Mouse (Mus musculus) heart, embryonic 10.5 days (tissue): ENCODE measurements at regions not wholly inside any gene's neighbourhood (a gene's known extent, or its start where the extent isn't known, plus 50 kb on each side); places are given as distances from the start of the nearest gene placed in this dataset.

Experiments used
- DNase-seq: peaks from one replicate; pipeline ENCODE4 v3.0.0-alpha.2; 2017; ENCODE audit warnings: low spot score
- H3K27ac ChIP-seq: fragments of 300-500 bp; sonication (generic); 2 replicates; pipeline ENCODE4 v1.5.1; 2016; ENCODE audit warnings: mild to moderate bottlenecking
- H3K27me3 ChIP-seq: fragments of 300-500 bp; sonication (generic); 2 replicates; pipeline ENCODE4 v1.6.1; 2016; ENCODE audit warnings: mild to moderate bottlenecking; ENCODE audit not compliant: poor library complexity, insufficient read depth, severe bottlenecking
- H3K36me3 ChIP-seq: fragments of 300-500 bp; sonication (generic); 2 replicates; pipeline ENCODE4 v1.6.1; 2016; ENCODE audit warnings: mild to moderate bottlenecking, moderate library complexity
- H3K4me1 ChIP-seq: fragments of 300-500 bp; sonication (generic); 2 replicates; pipeline ENCODE4 v1.6.1; 2016; ENCODE audit warnings: mild to moderate bottlenecking
- H3K4me3 ChIP-seq: fragments of 300-500 bp; sonication (generic); 2 replicates; pipeline ENCODE4 v1.5.1; 2016; ENCODE audit warnings: mild to moderate bottlenecking, moderate library complexity
- H3K9me3 ChIP-seq: fragments of 300-500 bp; sonication (generic); 2 replicates; pipeline ENCODE4 v1.6.1; 2016; ENCODE audit warnings: mild to moderate bottlenecking, moderate library complexity
- WGBS: fragments of 180-500 bp; shearing (Covaris S2); methylation state at CpG from one replicate; pipeline ENCODE4 v1.1.7; 2016; 5-methylcytosine and 5-hydroxymethylcytosine counted together

- H3K9me3 ChIP-seq = no peaks in the 10 kb centered on the region
- 90% methylated on average over 8 of the region's 8 CpGs for WGBS
- H3K27me3 ChIP-seq = 0 out of 2 replicates have a peak, but pooled peaks cover 4% of the 10 kb centered on the region
- H3K4me1 ChIP-seq = 0 out of 2 replicates have a peak, but pooled peaks cover 3% of the 10 kb centered on the region
- H3K36me3 ChIP-seq = no peaks in the 10 kb centered on the region
- DNase-seq = no peak
- no peak overlapping the region for H3K4me3 ChIP-seq
- no peak overlapping the region for H3K27ac ChIP-seq
Measured at GRCm38 (mm10) chr14:67626181-67626580, 1617.2 kb upstream of the Gulo start.

- Histone ChIP-seq H3K4me1 (peaks cover 12% of the 10 kb centered on the region), H3K4me3 (no peak overlapping the region), H3K27me3 (0 out of 2 replicates have a peak, but pooled peaks cover 11% of the 10 kb centered on the region), H3K27ac (no peak overlapping the region), H3K9me3 (no peaks in the 10 kb centered on the region), H3K36me3 (no peaks in the 10 kb centered on the region)
- 60% methylated on average over 4 of the region's 4 CpGs for WGBS
- no peak for DNase-seq
Measured at GRCm38 (mm10) chr14:67623841-67624480, 1615.0 kb upstream of the Gulo start.

- 75% methylated on average over 6 of the region's 6 CpGs for whole genome bisulfite sequencing
- Histone ChIP-seq H3K4me1 (peaks cover 12% of the 10 kb centered on the region), H3K36me3 (no peaks in the 10 kb centered on the region), H3K4me3 (no peak overlapping the region), H3K9me3 (no peaks in the 10 kb centered on the region), H3K27me3 (0 out of 2 replicates have a peak, but pooled peaks cover 11% of the 10 kb centered on the region), H3K27ac (no peak overlapping the region)
- DNase-seq = no peak
Measured at GRCm38 (mm10) chr14:67622911-67623310, 1613.9 kb upstream of the Gulo start.

- Histone ChIP-seq H3K27me3 (0 out of 2 replicates have a peak, but pooled peaks cover 11% of the 10 kb centered on the region), H3K9me3 (no peaks in the 10 kb centered on the region), H3K4me3 (no peak overlapping the region), H3K36me3 (no peaks in the 10 kb centered on the region), H3K4me1 (peaks cover 16% of the 10 kb centered on the region), H3K27ac (no peak overlapping the region)
- DNase-seq = no peak
- WGBS = 57% methylated on average over 2 of the region's 2 CpGs
Measured at GRCm38 (mm10) chr14:67621486-67621885, 1612.5 kb upstream of the Gulo start.

GRCm38 (mm10) chr14:67620854-67621476 is 1612.0 kb upstream of the Gulo start:
- H3K4me1 ChIP-seq = peaks cover 18% of the 10 kb centered on the region
- no peak overlapping the region for H3K4me3 ChIP-seq
- H3K27ac ChIP-seq = no peak overlapping the region
- H3K27me3 ChIP-seq = 0 out of 2 replicates have a peak, but pooled peaks cover 11% of the 10 kb centered on the region
- DNase-seq = no peak
- no peaks in the 10 kb centered on the region for H3K9me3 ChIP-seq
- 26% methylated on average over 4 of the region's 4 CpGs for WGBS
- no peaks in the 10 kb centered on the region for H3K36me3 ChIP-seq

- no peaks in the 10 kb centered on the region for H3K36me3 ChIP-seq
- H3K4me3 ChIP-seq = no peak overlapping the region
- DNase-seq = no peak
- H3K27ac ChIP-seq = no peak overlapping the region
- peaks cover 18% of the 10 kb centered on the region for H3K4me1 ChIP-seq
- H3K9me3 ChIP-seq = no peaks in the 10 kb centered on the region
- 0 out of 2 replicates have a peak, but pooled peaks cover 8% of the 10 kb centered on the region for H3K27me3 ChIP-seq
- WGBS = 60% methylated on average over 4 of the region's 4 CpGs
Measured at GRCm38 (mm10) chr14:67619571-67619970, 1610.6 kb upstream of the Gulo start.

- 0 out of 2 replicates have a peak, but pooled peaks cover 8% of the 10 kb centered on the region for H3K27me3 ChIP-seq
Measured at GRCm38 (mm10) chr14:67614369-67614768, 1605.4 kb upstream of the Gulo start.

GRCm38 (mm10) chr14:67613691-67614090 is 1604.7 kb upstream of the Gulo start:
- H3K4me1 ChIP-seq = 0 out of 2 replicates have a peak, but pooled peaks cover 12% of the 10 kb centered on the region
- WGBS = 77% methylated on average over 13 of the region's 13 CpGs
- DNase-seq = peak; percentile 61
- H3K36me3 ChIP-seq = no peaks in the 10 kb centered on the region
- no peak overlapping the region for H3K4me3 ChIP-seq
- no peaks in the 10 kb centered on the region for H3K9me3 ChIP-seq
- H3K27ac ChIP-seq = no peak overlapping the region
- 0 out of 2 replicates have a peak, but pooled peaks cover 5% of the 10 kb centered on the region for H3K27me3 ChIP-seq

More at GRCm38 (mm10) chr14:67614369-67614768, 1605.4 kb upstream of the Gulo start:
- H3K27ac ChIP-seq = no peak overlapping the region
- no peak overlapping the region for H3K4me3 ChIP-seq
- no peaks in the 10 kb centered on the region for H3K36me3 ChIP-seq
- 80% methylated on average over 11 of the region's 11 CpGs for WGBS
- peak; percentile 35 for DNase-seq
- H3K4me1 ChIP-seq = peaks cover 14% of the 10 kb centered on the region
- no peaks in the 10 kb centered on the region for H3K9me3 ChIP-seq

GRCm38 (mm10) chr14:67613221-67613620 is 1604.2 kb upstream of the Gulo start:
- Histone ChIP-seq H3K9me3 (no peaks in the 10 kb centered on the region), H3K4me1 (peaks cover 16% of the 10 kb centered on the region), H3K27ac (no peak overlapping the region), H3K4me3 (no peak overlapping the region), H3K27me3 (0 out of 2 replicates have a peak, but pooled peaks cover 5% of the 10 kb centered on the region), H3K36me3 (no peaks in the 10 kb centered on the region)
- DNase-seq = peak; percentile 36
- WGBS = 45% methylated on average over 14 of the region's 14 CpGs

GRCm38 (mm10) chr14:67612471-67612870 is 1603.5 kb upstream of the Gulo start:
- peaks cover 21% of the 10 kb centered on the region for H3K4me1 ChIP-seq
- H3K4me3 ChIP-seq = no peak overlapping the region
- 0 out of 2 replicates have a peak, but pooled peaks cover 5% of the 10 kb centered on the region for H3K27me3 ChIP-seq
- H3K9me3 ChIP-seq = no peaks in the 10 kb centered on the region
- 37% methylated on average over 4 of the region's 4 CpGs for WGBS
- no peak for DNase-seq
- no peak overlapping the region for H3K27ac ChIP-seq
- no peaks in the 10 kb centered on the region for H3K36me3 ChIP-seq

GRCm38 (mm10) chr14:67608262-67608661 is 1599.3 kb upstream of the Gulo start:
- no peak for DNase-seq
- Histone ChIP-seq H3K36me3 (no peaks in the 10 kb centered on the region), H3K27me3 (0 out of 2 replicates have a peak, but pooled peaks cover 5% of the 10 kb centered on the region), H3K27ac (no peak overlapping the region), H3K4me3 (peak overlapping the region; percentile 43), H3K4me1 (peaks cover 12% of the 10 kb centered on the region), H3K9me3 (no peaks in the 10 kb centered on the region)
- 27% methylated on average over 20 of the region's 20 CpGs for WGBS

- Histone ChIP-seq H3K4me3 (no peak overlapping the region), H3K27me3 (peaks cover 8% of the 10 kb centered on the region; the same call in 1 of the 2 replicates), H3K27ac (no peak overlapping the region), H3K9me3 (no peaks in the 10 kb centered on the region), H3K36me3 (no peaks in the 10 kb centered on the region), H3K4me1 (peaks cover 2% of the 10 kb centered on the region; the same call in 1 of the 2 replicates)
- 76% methylated on average over 4 of the region's 4 CpGs for WGBS
- no peak for DNase-seq
Measured at GRCm38 (mm10) chr14:67602960-67603359, 1594.0 kb upstream of the Gulo start.

GRCm38 (mm10) chr14:67599734-67600133 is 1590.7 kb upstream of the Gulo start:
- no peak overlapping the region for H3K27ac ChIP-seq
- H3K4me1 ChIP-seq = no peaks in the 10 kb centered on the region
- 25% methylated on average over 4 of the region's 4 CpGs for WGBS
- no peaks in the 10 kb centered on the region for H3K36me3 ChIP-seq
- no peak for DNase-seq
- H3K27me3 ChIP-seq = peaks cover 8% of the 10 kb centered on the region; the same call in 1 of the 2 replicates
- no peak overlapping the region for H3K4me3 ChIP-seq
- H3K9me3 ChIP-seq = no peaks in the 10 kb centered on the region
